Comparison of ENCODE assay signal across 16 mouse cellular contexts in genomic region chr16:24016742-24017141, GRCm38 (mm10). TPM values are rescaled to one million over a fixed set of nuclear protein-coding genes. Genes with fewer than 3 reads are reported as not detected.
DNase-seq lines count a peak whose midpoint lies in the region; ATAC-seq lines count a peak whose summit lies in the region.
"Had no signal": no experiment of that assay in that cellular context is flagged by ENCODE, and none has a peak within 500 bp of the region (broad histone marks: within the 10 kb centered on the region; RNA-seq: fewer than 3 reads in every experiment).

No protein-coding gene starts in this region.

- DNase-seq in lung, adult 18-20 months = no peak
- no peak for DNase-seq in frontal cortex, postnatal 14 days (ENCODE audit: low spot score in 2 of 2)
- DNase-seq in right cerebral cortex, postnatal 25 days = no peak
- DNase-seq: adrenal gland, postnatal 10 days; cerebellum, adult 11-12 months; cerebellum, adult 9-10 months; cerebellum, postnatal 25 days; heart, postnatal 36 days had no signal

- ATAC-seq in common myeloid progenitor, adult 5-6 weeks (replicated peaks; ENCODE audit: low read depth, poor library complexity, severe bottlenecking) = peak; percentile 56
- peak; percentile 66; the same call in 1 of the 2 replicates for ATAC-seq in erythroid progenitor cell, adult 5-6 weeks (replicated peaks; ENCODE audit: low FRiP score, poor library complexity, severe bottlenecking)
- ATAC-seq in megakaryocyte progenitor cell, adult 5-6 weeks (replicated peaks; ENCODE audit: poor library complexity) = peak; percentile 33
- ATAC-seq: forebrain, embryonic 14.5 days had no signal

RNA-seq across cellular contexts. Expression of gene Bcl6, which starts 28.1 kb away (rescaled TPM):
- total RNA-seq in common myeloid progenitor, adult 5-6 weeks (2017) = 1.5 and 1.9 TPM in 2 replicates
- 6.3 and 6.5 TPM in 2 replicates for total RNA-seq in erythroid progenitor cell, adult 5-6 weeks (2015; ENCODE audit: low replicate concordance)
- 2.1 and 2.2 TPM in 2 replicates for total RNA-seq in erythroid progenitor cell, adult 5-6 weeks (2017; ENCODE audit: low replicate concordance)
- total RNA-seq in megakaryocyte progenitor cell, adult 5-6 weeks (2015) = 4.1 and 6.9 TPM in 2 replicates
- total RNA-seq in megakaryocyte progenitor cell, adult 5-6 weeks (2017) = 2.4 and 3.2 TPM in 2 replicates
- total RNA-seq: MEL had no signal

RNA-seq across cellular contexts. Expression of gene Gm37419, which starts 28.5 kb away (rescaled TPM):
- total RNA-seq in common myeloid progenitor, adult 5-6 weeks (2017) = not detected in 2 replicates
- total RNA-seq in erythroid progenitor cell, adult 5-6 weeks (2015; ENCODE audit: low replicate concordance) = not detected in 2 replicates
- total RNA-seq in erythroid progenitor cell, adult 5-6 weeks (2017; ENCODE audit: low replicate concordance) = not detected in 2 replicates
- total RNA-seq in megakaryocyte progenitor cell, adult 5-6 weeks (2015) = not detected in 2 replicates
- total RNA-seq in megakaryocyte progenitor cell, adult 5-6 weeks (2017) = not detected in 2 replicates
- total RNA-seq: adrenal gland, postnatal 10 days; adrenal gland, postnatal 4 days; gastrocnemius, adult 8-10 months; gastrocnemius, postnatal 4 days; heart, postnatal 36 days; MEL had no signal
